Mouse (Mus musculus) erythroid progenitor cell, adult 5-6 weeks (primary cell): ENCODE data around the gene Adamtsl5. TPM values are rescaled to one million over a fixed set of nuclear protein-coding genes. Genes with fewer than 3 reads are reported as not detected.

Source experiments
- ATAC-seq: replicated peaks from 2 replicates; pipeline ENCODE4 v1.8.0; 2016; ENCODE audit warnings: moderate number of reproducible peaks, mild to moderate bottlenecking, moderate TSS enrichment, inconsistent platforms; ENCODE audit not compliant: poor library complexity, low FRiP score, severe bottlenecking
- total RNA-seq, 2 experiments: library from RNA; stranded (forward) in 1 of 2; stranded (reverse) in 1 of 2; fragments of 150-400 nt in 1 of 2; fragments of 186-747, 209-891 nt in 1 of 2; gene quantifications; 2 replicates each; pipeline versions ENCODE4 v1.2.3 to v1.2.4; 2015 to 2017; ENCODE audit warnings: low replicate concordance in 2 of 2

Adamtsl5 gene
- total RNA-seq (2015; ENCODE audit: low replicate concordance) (0.84 TPM in 1 of 2 replicates, not detected in the other), total RNA-seq (2017; ENCODE audit: low replicate concordance) (0.13 and 30.2 TPM in 2 replicates)

- peak; percentile 20 for ATAC-seq
Measured at GRCm38 (mm10) chr10:80348244-80348781, at the start of gene Adamtsl5. Gene Adamtsl5, minus strand, starts transcription at chr10:80348412.

DNA sequence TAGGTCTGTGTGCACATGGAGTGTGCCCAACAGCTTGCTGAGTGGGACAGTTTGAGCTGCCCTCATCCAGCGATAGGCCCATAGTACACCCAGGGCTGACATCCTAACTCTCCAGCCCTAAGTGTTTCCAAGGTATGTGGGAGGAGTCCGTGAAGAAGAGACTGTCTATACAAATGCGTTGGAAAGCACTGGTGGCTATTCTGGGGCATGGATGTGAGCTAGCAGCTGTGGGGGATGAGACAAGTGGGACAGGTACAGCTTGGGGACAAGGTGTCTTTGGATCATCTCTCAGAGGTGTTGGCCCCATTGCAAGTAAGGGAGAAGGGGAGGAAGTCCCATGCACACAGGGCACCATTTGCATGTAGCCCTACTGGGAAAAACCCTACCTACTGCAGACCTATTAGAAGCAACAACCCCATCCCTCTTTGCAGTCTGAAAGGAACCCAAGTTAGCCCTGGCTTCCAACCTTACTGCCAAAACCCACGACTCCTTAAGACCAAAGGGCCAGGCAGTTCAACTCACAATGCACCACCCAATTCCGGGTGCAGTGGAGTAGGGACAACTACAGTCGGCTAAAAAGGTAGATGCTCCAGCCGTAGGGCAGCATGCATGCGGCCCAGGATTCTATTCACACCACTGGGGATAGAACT is 49.4 kb upstream of the Adamtsl5 start:
- no peak for ATAC-seq

DNA sequence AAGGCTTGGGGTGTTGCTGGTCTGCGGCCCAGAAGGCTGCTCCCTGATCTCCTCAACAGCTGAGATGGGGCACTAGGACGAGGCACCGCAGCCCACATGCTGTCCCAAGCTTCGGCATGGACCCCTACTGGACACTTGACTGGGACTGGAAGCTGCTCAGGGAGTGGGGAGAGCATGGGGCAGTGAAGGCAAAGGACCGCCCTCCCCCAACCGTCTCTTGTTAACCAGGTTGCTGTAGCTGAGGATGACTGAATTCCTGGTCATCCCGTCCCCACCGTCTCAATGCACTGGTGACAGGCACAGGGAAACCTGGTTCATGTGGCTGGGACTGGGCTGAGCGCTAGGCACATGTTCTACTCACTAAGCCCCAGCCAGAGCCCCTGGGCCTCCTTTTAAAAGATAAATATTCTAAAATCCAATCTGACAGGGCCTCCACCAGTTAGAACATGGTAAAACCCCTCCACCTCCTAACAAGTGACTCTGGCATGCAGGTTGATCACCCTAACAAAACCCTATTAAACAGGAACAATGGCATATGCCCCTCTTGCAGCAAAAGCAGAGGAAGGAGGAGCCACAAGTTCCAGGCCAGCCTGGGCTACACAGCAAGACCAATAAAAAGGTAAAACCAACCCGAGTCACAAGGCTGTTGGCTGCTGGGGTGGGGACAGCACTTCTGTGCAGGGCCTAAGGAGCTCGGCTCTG is 48.8 kb upstream of the Adamtsl5 start:
- no peak for ATAC-seq

DNA sequence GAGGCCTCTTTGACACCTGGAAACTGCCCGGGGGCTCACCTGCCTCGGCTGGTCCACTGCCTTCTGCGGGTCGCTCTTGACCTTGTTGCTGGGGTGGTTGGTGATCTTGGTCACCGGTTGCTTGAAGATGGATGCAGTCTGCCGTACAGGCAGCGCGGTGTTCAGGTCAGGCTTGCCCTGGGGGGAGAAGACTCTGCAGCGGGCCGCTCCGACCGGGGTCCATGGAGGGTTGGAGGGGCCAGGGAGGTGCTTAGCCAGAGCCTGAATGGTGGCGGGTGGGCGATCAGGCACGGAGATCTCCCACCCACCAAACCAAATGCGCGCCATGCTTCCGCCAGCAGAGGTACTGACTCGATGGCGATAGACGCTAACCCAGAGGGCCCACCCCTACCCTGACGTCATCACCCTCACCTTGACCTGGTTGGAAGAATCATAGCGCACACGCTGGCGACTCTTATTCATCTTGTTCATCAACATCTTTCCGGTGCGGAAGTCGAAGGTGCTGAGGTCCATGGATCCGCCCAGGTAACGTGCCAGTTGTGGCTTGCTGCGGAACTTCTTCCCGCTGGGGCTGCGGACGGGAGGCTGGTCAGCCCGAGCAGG is 46.9 kb upstream of the Adamtsl5 start:
- no peak for ATAC-seq

DNA sequence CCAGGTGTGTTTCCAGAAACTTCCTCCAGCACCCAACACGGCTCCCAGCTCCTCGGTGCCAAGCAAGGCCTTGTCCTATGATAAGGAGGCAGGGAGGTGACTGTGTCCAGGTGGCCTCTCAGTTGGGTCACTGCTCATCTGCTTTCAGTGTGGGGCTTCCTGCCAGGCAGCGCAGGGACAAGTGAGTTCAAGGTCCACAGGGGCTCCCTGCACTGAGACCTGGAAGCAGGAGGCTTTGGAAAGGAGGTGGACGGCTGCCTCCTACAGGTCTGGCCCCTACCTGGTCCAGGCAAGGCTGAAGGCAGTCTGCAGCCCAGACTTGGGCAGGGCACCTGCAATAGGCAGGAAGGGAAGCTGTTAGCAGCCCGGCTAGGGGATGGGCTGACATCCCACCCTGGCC is 44.5 kb upstream of the Adamtsl5 start:
- ATAC-seq, result no peak

- no peak for ATAC-seq
Measured at GRCm38 (mm10) chr10:80390697-80391096, 42.5 kb upstream of the Adamtsl5 start.

DNA sequence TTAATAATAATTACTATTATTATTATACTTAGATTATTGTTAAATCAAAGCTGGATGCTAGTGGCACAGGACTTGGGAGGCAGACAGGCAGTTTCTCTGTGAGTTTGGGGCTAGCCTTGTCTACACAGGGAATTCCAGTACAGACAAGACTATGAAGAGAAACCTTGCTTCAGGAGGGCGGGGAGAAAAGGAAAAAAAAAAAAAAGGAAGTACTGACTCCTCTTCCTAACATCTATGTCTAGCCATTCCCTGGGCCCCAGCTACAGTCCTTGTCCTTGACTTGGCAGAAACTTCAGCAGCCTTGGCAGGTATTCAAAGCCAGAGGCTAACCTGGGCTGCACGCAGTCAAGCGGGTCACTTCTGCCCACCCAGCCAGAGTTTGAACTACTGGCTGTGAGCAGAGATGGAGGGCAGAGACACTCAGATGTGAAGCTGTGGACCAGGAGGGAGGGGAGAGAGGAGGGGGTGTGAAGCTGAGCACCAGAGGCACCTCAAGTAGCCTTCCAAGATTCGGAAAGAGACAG is 41.0 kb upstream of the Adamtsl5 start:
- no peak for ATAC-seq

- ATAC-seq, result no peak
Measured at GRCm38 (mm10) chr10:80388731-80389130, 40.5 kb upstream of the Adamtsl5 start.

GRCm38 (mm10) chr10:80387522-80387959 is 39.3 kb upstream of the Adamtsl5 start, which contains the start of gene Mex3d:
Gene Mex3d, minus strand, starts transcription at chr10:80387659.
- ATAC-seq, result peak; percentile 21; the same call in 1 of the 2 replicates

GRCm38 (mm10) chr10:80386735-80387471 is 38.7 kb upstream of the Adamtsl5 start:
- no peak for ATAC-seq

GRCm38 (mm10) chr10:80385811-80386734 is 37.9 kb upstream of the Adamtsl5 start:
- ATAC-seq, result no peak

GRCm38 (mm10) chr10:80385310-80385709 is 37.1 kb upstream of the Adamtsl5 start:
- no peak for ATAC-seq

GRCm38 (mm10) chr10:80384709-80385108 is 36.5 kb upstream of the Adamtsl5 start:
- ATAC-seq, result peak; percentile 42

DNA sequence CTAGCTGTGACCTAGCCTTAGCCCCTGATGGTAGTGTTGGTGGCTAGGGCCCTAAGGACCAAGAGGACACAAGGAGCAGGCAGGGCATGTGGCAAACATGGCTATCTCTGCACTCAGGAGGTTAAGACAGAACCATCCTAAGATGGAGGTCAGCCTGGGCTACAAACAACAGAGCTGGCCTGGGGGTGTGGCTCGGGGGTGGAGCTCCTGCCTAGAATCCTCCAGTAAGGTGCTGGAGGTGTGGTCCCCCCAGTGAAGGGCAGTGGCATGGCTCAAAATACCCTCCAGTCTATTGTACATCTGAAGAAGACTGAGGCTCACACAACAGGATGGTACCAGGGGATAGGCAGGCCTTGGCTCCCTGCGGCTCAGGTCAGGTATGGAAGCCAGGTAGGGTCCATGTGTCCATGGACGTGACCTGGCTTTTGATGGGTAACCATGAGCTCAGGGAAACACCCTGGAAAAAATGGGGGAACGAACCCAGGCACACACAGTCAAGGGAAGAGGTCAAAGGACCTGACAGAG is 36.0 kb upstream of the Adamtsl5 start:
- ATAC-seq, result 0 out of 2 replicates have a peak, but pooled peaks have one; percentile 13

DNA sequence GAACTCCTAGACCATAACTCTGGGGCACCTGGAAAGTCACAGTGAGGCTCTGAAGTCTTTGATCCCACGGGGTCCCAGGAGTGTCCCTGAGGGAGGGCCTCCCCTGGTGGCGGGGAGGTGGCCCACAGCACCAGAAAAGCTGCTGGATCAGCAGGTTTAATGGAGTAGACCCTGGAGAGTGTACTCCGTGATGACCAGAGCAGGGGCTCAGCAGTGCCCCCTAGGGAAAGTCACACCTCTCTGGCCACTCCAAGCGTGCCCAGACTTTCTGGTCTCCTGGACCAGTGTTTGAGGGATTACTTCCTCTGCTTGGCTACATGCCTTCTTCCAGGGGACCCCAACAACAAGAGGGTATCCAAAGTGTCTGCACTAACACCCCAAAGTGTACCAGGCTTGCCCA is 35.2 kb upstream of the Adamtsl5 start:
- no peak for ATAC-seq

GRCm38 (mm10) chr10:80382641-80383365 is 34.6 kb upstream of the Adamtsl5 start:
- no peak for ATAC-seq

DNA sequence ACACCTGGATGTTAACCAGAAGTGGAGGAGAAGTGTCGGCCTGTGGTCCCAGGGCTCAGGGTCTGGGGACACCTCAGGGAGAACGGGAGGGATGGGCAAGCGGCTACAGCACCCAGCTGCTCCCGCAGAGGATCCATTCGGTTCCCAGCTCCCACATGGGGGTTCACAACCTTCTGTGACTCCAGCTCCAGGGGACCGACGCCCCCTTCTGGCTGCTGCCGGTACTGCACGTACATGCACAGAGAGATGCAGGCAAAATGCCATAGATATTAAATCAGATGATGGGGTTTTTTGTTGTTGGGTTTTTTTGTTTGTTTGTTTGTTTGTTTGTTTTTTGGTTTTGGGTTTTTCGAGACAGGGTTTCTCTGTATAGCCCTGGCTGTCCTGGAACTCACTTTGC is 29.5 kb upstream of the Adamtsl5 start:
- ATAC-seq, result no peak

GRCm38 (mm10) chr10:80376160-80376559 is 27.9 kb upstream of the Adamtsl5 start:
- ATAC-seq, result peak; percentile 90
